Mouse (Mus musculus) ES-E14 (cell line): ENCODE measurements around the gene Gbp2. TPM values are rescaled to one million over a fixed set of nuclear protein-coding genes. Genes with fewer than 3 reads are reported as not detected.

ENCODE experiments used
- DNase-seq: peaks from one replicate; pipeline ENCODE4 v3.0.0-alpha.2; 2013; ENCODE audit warnings: low read depth, low spot score
- H3K27ac ChIP-seq: 2 replicates; pipeline ENCODE4 v1.5.1; 2012; ENCODE audit warnings: low read depth, mild to moderate bottlenecking, low read length, moderate library complexity, mixed read lengths; ENCODE audit not compliant: poor library complexity, insufficient read depth, severe bottlenecking
- H3K36me3 ChIP-seq: 2 replicates; pipeline ENCODE4 v1.6.1; 2012; ENCODE audit warnings: mild to moderate bottlenecking, low read length, moderate library complexity, mixed read lengths; ENCODE audit not compliant: control insufficient read depth, poor library complexity, insufficient read depth, severe bottlenecking
- H3K4me1 ChIP-seq, 2 experiments: fragments of 150-350 bp in 1 of 2; sonication (generic) in 1 of 2; 2 replicates each; pipeline ENCODE4 v1.6.1; 2012; ENCODE audit warnings: low read length in 2 of 2, mild to moderate bottlenecking in 1 of 2, mixed read lengths in 1 of 2; ENCODE audit not compliant: control insufficient read depth in 2 of 2, insufficient read depth in 2 of 2, poor library complexity in 1 of 2
- H3K4me3 ChIP-seq, 2 experiments: fragments of 150-350 bp in 1 of 2; sonication (generic) in 1 of 2; 2 replicates each; pipeline ENCODE4 v1.5.1; 2012; ENCODE audit warnings: low read length in 2 of 2, low read depth in 1 of 2, mild to moderate bottlenecking in 1 of 2, mixed read lengths in 1 of 2; ENCODE audit not compliant: insufficient read depth in 1 of 2, poor library complexity in 1 of 2, severe bottlenecking in 1 of 2
- H3K9ac ChIP-seq: 2 replicates; pipeline ENCODE4 v1.6.1; 2012; ENCODE audit warnings: low read depth, mild to moderate bottlenecking, low read length, mixed read lengths; ENCODE audit not compliant: poor library complexity, insufficient read depth, severe bottlenecking
- H3K9me3 ChIP-seq: fragments of 150-350 bp; sonication (generic); 2 replicates; pipeline ENCODE4 v1.6.1; 2012; ENCODE audit warnings: low read depth, mild to moderate bottlenecking, low read length; ENCODE audit not compliant: control insufficient read depth, insufficient read depth
- CHD2 ChIP-seq: IDR thresholded peaks from 2 replicates; pipeline ENCODE4 v1.6.1; 2014; ENCODE audit warnings: mild to moderate bottlenecking, low read depth, low read length, inconsistent platforms
- HCFC1 ChIP-seq: IDR thresholded peaks from 2 replicates; pipeline ENCODE4 v1.6.1; 2012; ENCODE audit warnings: low read length, inconsistent platforms, borderline replicate concordance; ENCODE audit not compliant: insufficient read depth
- MAFK ChIP-seq: IDR thresholded peaks from 2 replicates; pipeline ENCODE4 v1.6.1; 2014; ENCODE audit warnings: mild to moderate bottlenecking, low read depth, low read length, inconsistent platforms; ENCODE audit not compliant: insufficient read depth
- ZC3H11A ChIP-seq: IDR thresholded peaks from 2 replicates; pipeline ENCODE4 v1.6.1; 2012; ENCODE audit warnings: low read depth, mild to moderate bottlenecking, inconsistent platforms, low read length, borderline replicate concordance
- ZNF384 ChIP-seq: IDR thresholded peaks from 2 replicates; pipeline ENCODE4 v1.6.1; 2012; ENCODE audit warnings: low read depth, low read length, inconsistent platforms
- in situ Hi-C, 2 experiments: fragments of 600-800 bp; cut with MboI; formaldehyde crosslinking; loops; one replicate each; pipeline ENCODE4 v1.15.1; 2025; ENCODE audit warnings: low sequenced_read_pairs in 2 of 2, inconsistent platforms in 1 of 2; ENCODE audit not compliant: unreplicated experiment in 2 of 2
- total RNA-seq: library from RNA; depleted of rRNA; stranded (reverse); fragments of 300-350 nt; gene quantifications from 2 replicates; pipeline ENCODE4 v1.2.3, GENCODE M21; 2012

Gbp2 gene
- total RNA-seq, 1 experiment: 9.7 TPM

DNA sequence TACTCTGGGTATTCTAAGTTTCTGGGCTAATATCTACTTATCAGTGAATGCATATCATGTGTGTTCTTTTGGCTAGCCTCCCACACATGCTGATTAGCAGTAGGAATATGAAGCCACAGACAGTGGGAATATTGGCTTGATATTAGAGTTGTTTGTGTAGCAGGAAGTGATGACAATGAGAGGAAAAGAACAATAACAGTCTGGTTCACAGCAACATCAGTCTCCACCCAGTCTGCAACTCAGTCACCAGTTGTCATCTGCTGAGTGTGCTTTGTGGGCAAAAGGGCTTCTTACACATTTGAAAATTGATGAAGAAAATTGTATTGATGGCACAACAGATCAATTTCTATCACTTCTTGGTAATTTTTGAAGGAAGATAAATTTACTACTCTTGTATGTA, 33.0 kb upstream of the Gbp2 start:
- Histone ChIP-seq H3K9ac (no peak overlapping the region), H3K36me3 (no peaks in the 10 kb centered on the region), H3K9me3 (no peaks in the 10 kb centered on the region), H3K4me1 (no peaks in the 10 kb centered on the region), H3K27ac (no peak overlapping the region), H3K4me3 (no peak overlapping the region)
- TF ChIP-seq HCFC1: no peak
- TF ChIP-seq ZNF384: no peak
- TF ChIP-seq CHD2: no peak
- TF ChIP-seq ZC3H11A: no peak
- TF ChIP-seq MAFK: no peak
- no peak for DNase-seq
- in situ Hi-C loops: no loop called here

DNA sequence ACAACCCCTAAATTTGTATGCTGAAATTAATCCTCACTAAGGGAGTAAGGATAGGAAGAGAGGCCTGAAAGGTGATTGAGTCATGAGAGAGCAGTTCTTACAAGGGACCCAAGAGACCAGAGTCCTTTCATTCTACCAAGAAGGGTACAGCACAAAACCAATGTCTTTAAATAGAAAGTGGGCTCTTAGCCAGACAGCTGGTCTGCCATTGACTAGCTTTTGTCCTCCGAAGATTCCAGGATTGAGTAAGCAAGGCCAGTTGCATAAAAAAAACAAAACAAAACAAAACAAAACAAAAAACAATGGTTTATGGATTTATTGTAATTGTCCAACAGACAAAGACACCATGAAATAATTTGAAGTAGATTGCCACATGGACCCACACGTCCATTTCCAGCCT, 31.5 kb upstream of the Gbp2 start:
- no peak overlapping the region for H3K4me3 ChIP-seq
- in situ Hi-C loops: no loop called here
- TF ChIP-seq HCFC1 (no peak), ZC3H11A (no peak), ZNF384 (no peak), MAFK (no peak)
- no peaks in the 10 kb centered on the region for H3K4me1 ChIP-seq
- no peak for DNase-seq
- H3K36me3 ChIP-seq: no peaks in the 10 kb centered on the region
- no peak overlapping the region for H3K27ac ChIP-seq
- no peaks in the 10 kb centered on the region for H3K9me3 ChIP-seq
- no peak overlapping the region for H3K9ac ChIP-seq

DNA sequence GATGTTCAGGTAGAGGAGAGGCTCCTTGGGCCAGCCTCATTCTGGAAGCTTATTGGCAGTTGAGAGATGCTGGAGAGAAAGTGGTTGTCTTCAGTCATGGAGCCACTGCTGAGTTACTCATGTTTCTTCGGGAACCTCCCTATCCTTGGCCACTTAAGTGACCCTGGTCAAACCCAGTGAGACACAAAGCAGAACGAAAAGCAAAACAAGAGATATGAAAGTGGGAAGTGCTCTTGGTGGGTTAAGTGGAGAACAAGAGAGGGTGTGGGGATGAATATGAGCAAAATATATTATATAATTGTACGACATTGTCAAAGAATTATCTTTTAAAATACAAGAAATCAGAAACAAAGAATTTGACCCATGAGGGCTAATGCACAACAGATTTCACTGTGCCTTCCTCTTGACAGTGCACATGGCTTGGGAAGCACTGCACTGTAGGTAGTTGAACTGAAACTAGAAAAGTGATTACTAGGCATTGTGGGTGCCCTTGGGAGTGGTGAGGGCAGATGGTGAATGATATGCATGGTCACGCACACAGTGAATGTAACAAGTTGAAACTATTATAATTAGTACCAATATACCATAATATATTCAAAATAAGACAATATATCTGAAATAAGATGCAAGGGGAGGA, 29.9 kb upstream of the Gbp2 start:
- Histone ChIP-seq H3K4me3 (no peak overlapping the region), H3K36me3 (no peaks in the 10 kb centered on the region), H3K27ac (no peak overlapping the region), H3K9me3 (no peaks in the 10 kb centered on the region), H3K9ac (no peak overlapping the region), H3K4me1 (no peaks in the 10 kb centered on the region)
- in situ Hi-C loops: no loop called here
- no peak for TF ChIP-seq MAFK
- no peak for TF ChIP-seq ZNF384
- TF ChIP-seq ZC3H11A: no peak
- no peak for TF ChIP-seq HCFC1
- no peak for TF ChIP-seq CHD2
- no peak for DNase-seq

DNA sequence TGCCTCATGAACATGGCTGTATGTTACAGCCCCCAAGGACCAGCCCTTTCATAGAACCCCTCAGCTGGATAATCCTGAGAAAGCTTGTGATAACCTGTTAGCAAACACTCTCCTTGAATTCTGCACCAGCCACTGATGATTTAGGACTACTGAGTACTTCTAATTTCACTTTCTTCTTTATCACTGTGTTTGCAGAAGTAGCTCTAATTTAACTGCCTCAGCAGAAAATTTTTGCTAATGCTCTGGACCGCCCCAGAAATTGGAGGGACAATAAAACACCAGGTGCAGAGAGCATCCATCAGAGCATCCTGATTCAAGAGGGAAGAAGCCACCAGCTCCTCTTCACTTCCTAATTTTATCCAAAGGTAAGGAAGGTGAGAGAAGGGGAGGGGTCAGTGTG, 25.9 kb upstream of the Gbp2 start, which contains the start of gene Gbp2b:
Gene Gbp2b (plus strand): TSS at position 301 of the 400 bp plus-strand sequence.
- in situ Hi-C loops: no loop called here
- Histone ChIP-seq H3K9me3 (no peaks in the 10 kb centered on the region), H3K4me1 (no peaks in the 10 kb centered on the region), H3K9ac (no peak within 1 kb of the TSS), H3K36me3 (no peaks in the 10 kb centered on the region), H3K27ac (no peak within 1 kb of the TSS), H3K4me3 (no peak within 1 kb of the TSS)
- no peak for DNase-seq
- TF ChIP-seq CHD2 (no peak), ZNF384 (no peak), MAFK (no peak), HCFC1 (no peak), ZC3H11A (no peak)

DNA sequence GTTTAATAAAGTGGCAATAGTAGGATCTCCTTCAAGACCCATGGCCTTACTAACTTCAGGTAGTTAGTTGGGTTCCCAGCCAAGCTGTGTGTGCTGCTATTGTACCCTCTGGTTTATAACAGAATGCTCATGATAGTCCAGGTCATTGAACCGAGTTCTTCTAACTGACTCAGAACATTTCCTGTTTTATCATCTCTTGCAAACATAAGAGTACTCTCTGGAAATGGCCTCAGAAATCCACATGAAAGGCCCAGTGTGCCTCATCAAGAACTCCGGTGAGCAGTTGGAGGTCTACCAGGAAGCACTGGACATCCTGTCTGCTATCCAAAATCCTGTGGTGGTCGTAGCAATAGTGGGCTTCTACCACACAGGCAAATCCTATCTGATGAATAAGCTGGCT, 22.5 kb upstream of the Gbp2 start:
- H3K27ac ChIP-seq: no peak overlapping the region
- TF ChIP-seq MAFK (no peak), ZNF384 (no peak), HCFC1 (no peak), ZC3H11A (no peak), CHD2 (no peak)
- H3K4me3 ChIP-seq: no peak overlapping the region
- H3K9me3 ChIP-seq: no peaks in the 10 kb centered on the region
- DNase-seq: no peak
- H3K9ac ChIP-seq: no peak overlapping the region
- no peaks in the 10 kb centered on the region for H3K36me3 ChIP-seq
- in situ Hi-C loops: no loop called here
- H3K4me1 ChIP-seq: no peaks in the 10 kb centered on the region
